Mouse (Mus musculus) CH12.LX (cell line): ENCODE data around the gene Rab17. TPM values are rescaled to one million over a fixed set of nuclear protein-coding genes. Genes with fewer than 3 reads are reported as not detected.

Experiments used
- DNase-seq: peaks from one replicate; pipeline ENCODE4 v3.0.0-alpha.2; 2013; ENCODE audit errors: extremely low read depth
- H3K27ac ChIP-seq: 2 replicates; pipeline ENCODE4 v1.5.1; 2012; ENCODE audit warnings: low read depth, mild to moderate bottlenecking, control low read depth, moderate library complexity; ENCODE audit not compliant: insufficient read depth
- H3K27me3 ChIP-seq: replicated peaks from 2 replicates; pipeline ENCODE3; 2012; ENCODE audit warnings: inconsistent platforms
- H3K36me3 ChIP-seq, 2 experiments: replicated peaks in 1 of 2; 2 replicates each; pipeline versions ENCODE3 to v1.6.1; 2012; ENCODE audit warnings: inconsistent platforms in 1 of 2, low read length in 1 of 2, mild to moderate bottlenecking in 1 of 2, mixed read lengths in 1 of 2, moderate library complexity in 1 of 2; ENCODE audit not compliant: control insufficient read depth in 1 of 2, insufficient read depth in 1 of 2
- H3K4me1 ChIP-seq, 2 experiments: 2 replicates each; pipeline ENCODE4 v1.6.1; 2012; ENCODE audit warnings: inconsistent platforms in 1 of 2, moderate library complexity in 1 of 2; ENCODE audit not compliant: insufficient read depth in 2 of 2, control insufficient read depth in 1 of 2
- H3K4me2 ChIP-seq: 2 replicates; pipeline ENCODE4 v1.6.1; 2012; ENCODE audit warnings: low read depth, mild to moderate bottlenecking, control low read depth; ENCODE audit not compliant: poor library complexity, insufficient read depth, severe bottlenecking
- H3K4me3 ChIP-seq, 3 experiments: fragments of 150-350 bp in 1 of 3; sonication (generic) in 1 of 3; replicated peaks in 1 of 3; 2 replicates each; pipeline versions ENCODE3 to v1.5.1; 2011 to 2012; ENCODE audit warnings: low read depth in 2 of 3, low read length in 2 of 3, mild to moderate bottlenecking in 2 of 3, moderate library complexity in 2 of 3, control low read depth in 1 of 3, improper control_type of control experiment in 1 of 3, inconsistent platforms in 1 of 3, mixed read lengths in 1 of 3; ENCODE audit not compliant: poor library complexity in 1 of 3
- H3K79me2 ChIP-seq: replicated peaks from 2 replicates; pipeline ENCODE4 v1.6.1; 2012; ENCODE audit warnings: mild to moderate bottlenecking, moderate library complexity; ENCODE audit not compliant: control insufficient read depth, poor library complexity, insufficient read depth, severe bottlenecking; ENCODE audit errors: extremely low read depth
- H3K9ac ChIP-seq: 2 replicates; pipeline ENCODE4 v1.6.1; 2012; ENCODE audit warnings: low read depth, mild to moderate bottlenecking, control low read depth, moderate library complexity; ENCODE audit not compliant: insufficient read depth
- H3K9me3 ChIP-seq: replicated peaks from 2 replicates; pipeline ENCODE3; 2012; ENCODE audit warnings: low read length, inconsistent platforms, mixed read lengths
- CHD1 ChIP-seq: IDR thresholded peaks from 2 replicates; pipeline ENCODE4 v1.6.1; 2012; ENCODE audit warnings: low read depth, low read length, improper control_type of control experiment, inconsistent platforms
- CHD2 ChIP-seq: IDR thresholded peaks from 2 replicates; pipeline ENCODE4 v1.6.1; 2011; ENCODE audit warnings: low read length, improper control_type of control experiment
- E2F4 ChIP-seq: IDR thresholded peaks from 2 replicates; pipeline ENCODE4 v1.6.1; 2011; ENCODE audit warnings: low read depth, low read length, improper control_type of control experiment; ENCODE audit not compliant: insufficient replicate concordance
- ELF1 ChIP-seq: IDR thresholded peaks from 2 replicates; pipeline ENCODE4 v1.6.1; 2014; ENCODE audit warnings: low read depth, mild to moderate bottlenecking, inconsistent platforms, low read length, improper control_type of control experiment
- EP300 ChIP-seq: IDR thresholded peaks from 2 replicates; pipeline ENCODE4 v1.6.1; 2011; ENCODE audit warnings: low read length, improper control_type of control experiment
- GABPA ChIP-seq: IDR thresholded peaks from 2 replicates; pipeline ENCODE4 v1.6.1; 2012; ENCODE audit warnings: low read depth, low read length, improper control_type of control experiment, inconsistent platforms; ENCODE audit not compliant: insufficient replicate concordance
- HCFC1 ChIP-seq: IDR thresholded peaks from 2 replicates; pipeline ENCODE4 v1.6.1; 2012; ENCODE audit warnings: low read depth, mild to moderate bottlenecking, inconsistent platforms, low read length, improper control_type of control experiment
- JUN ChIP-seq: IDR thresholded peaks from 2 replicates; pipeline ENCODE4 v1.6.1; 2011; ENCODE audit warnings: low read depth, mild to moderate bottlenecking, low read length, improper control_type of control experiment, moderate library complexity; ENCODE audit not compliant: insufficient read depth
- MAFK ChIP-seq: IDR thresholded peaks from 2 replicates; pipeline ENCODE4 v1.6.1; 2011; ENCODE audit warnings: low read length, improper control_type of control experiment; ENCODE audit not compliant: insufficient replicate concordance
- MAX ChIP-seq: IDR thresholded peaks from 2 replicates; pipeline ENCODE4 v1.6.1; 2011; ENCODE audit warnings: low read length, improper control_type of control experiment
- MAZ ChIP-seq: IDR thresholded peaks from 2 replicates; pipeline ENCODE4 v1.6.1; 2012; ENCODE audit warnings: low read depth, mild to moderate bottlenecking, inconsistent platforms, low read length, improper control_type of control experiment, moderate library complexity
- MEF2A ChIP-seq: IDR thresholded peaks from 2 replicates; pipeline ENCODE4 v1.6.1; 2014; ENCODE audit warnings: low read depth, mild to moderate bottlenecking, inconsistent platforms, low read length, improper control_type of control experiment, borderline replicate concordance
- MXI1 ChIP-seq: IDR thresholded peaks from 2 replicates; pipeline ENCODE4 v1.6.1; 2011; ENCODE audit warnings: mild to moderate bottlenecking, low read depth, low read length, improper control_type of control experiment
- NELFE ChIP-seq: IDR thresholded peaks from 2 replicates; pipeline ENCODE4 v1.6.1; 2011; ENCODE audit warnings: low read depth, low read length, improper control_type of control experiment
- NRF1 ChIP-seq: IDR thresholded peaks from 2 replicates; pipeline ENCODE4 v1.6.1; 2014; ENCODE audit warnings: low read depth, mild to moderate bottlenecking, inconsistent platforms, low read length, improper control_type of control experiment, moderate library complexity
- PAX5 ChIP-seq: IDR thresholded peaks from 2 replicates; pipeline ENCODE4 v1.6.1; 2012; ENCODE audit warnings: low read length, inconsistent platforms, mixed read lengths
- POLR2A ChIP-seq: IDR thresholded peaks from 2 replicates; pipeline ENCODE4 v1.6.1; 2011; ENCODE audit warnings: low read depth, mild to moderate bottlenecking, improper control_type of control experiment, low read length
- POLR2AphosphoS2 ChIP-seq: IDR thresholded peaks from 2 replicates; pipeline ENCODE4 v1.6.1; 2011; ENCODE audit warnings: low read depth, low read length, improper control_type of control experiment
- SIN3A ChIP-seq: IDR thresholded peaks from 2 replicates; pipeline ENCODE4 v1.6.1; 2012; ENCODE audit warnings: low read length, improper control_type of control experiment, inconsistent platforms
- TBP ChIP-seq: conservative IDR thresholded peaks from 2 replicates; pipeline ENCODE4 v1.6.1; 2011; ENCODE audit warnings: low read depth, low read length, improper control_type of control experiment
- TCF12 ChIP-seq: IDR thresholded peaks from 2 replicates; pipeline ENCODE4 v1.6.1; 2014; ENCODE audit warnings: low read depth, mild to moderate bottlenecking, inconsistent platforms, low read length, improper control_type of control experiment
- UBTF ChIP-seq: IDR thresholded peaks from 2 replicates; pipeline ENCODE4 v1.6.1; 2012; ENCODE audit warnings: low read depth, mild to moderate bottlenecking, inconsistent platforms, low read length, improper control_type of control experiment, moderate library complexity
- USF1 ChIP-seq: IDR thresholded peaks from 2 replicates; pipeline ENCODE4 v1.6.1; 2014; ENCODE audit warnings: low read depth, mild to moderate bottlenecking, inconsistent platforms, low read length, improper control_type of control experiment
- USF2 ChIP-seq: conservative IDR thresholded peaks from 2 replicates; pipeline ENCODE4 v1.6.1; 2011; ENCODE audit warnings: low read depth, low read length, improper control_type of control experiment
- dilution Hi-C: fragments of 300-500 bp; cut with MboI; formaldehyde crosslinking; loops from 2 replicates; pipeline ENCODE4 v1.14.3; 2020; ENCODE audit warnings: low sequenced_read_pairs; ENCODE audit not compliant: extremely low pct_unique_long_range_greater_than_20kb, extremely low pct_ligation_motif_present
- in situ Hi-C: fragments of 300-500 bp; cut with MboI; formaldehyde crosslinking; loops from 3 replicates; pipeline ENCODE4 v1.14.3; 2019; ENCODE audit warnings: low sequenced_read_pairs, low pct_ligation_motif_present, low pct_unique_long_range_greater_than_20kb, mixed read lengths
- polyA plus RNA-seq: library from polyadenylated mRNA; unstranded; fragments of >175 nt; gene quantifications from 2 replicates; pipeline ENCODE4 v1.2.1, GENCODE M21; 2012; ENCODE audit warnings: low read depth; ENCODE audit not compliant: insufficient read length
- total RNA-seq, 2 experiments: library from RNA; depleted of rRNA; stranded (reverse); fragments of 300-350 nt in 1 of 2; fragments of >200 nt in 1 of 2; gene quantifications; 2 replicates each; pipeline ENCODE4 v1.2.3; 2012 to 2014

Gene Rab17
- total and polyA plus RNA-seq, 3 experiments = 0.15 to 0.64 (median 0.59) TPM

DNA sequence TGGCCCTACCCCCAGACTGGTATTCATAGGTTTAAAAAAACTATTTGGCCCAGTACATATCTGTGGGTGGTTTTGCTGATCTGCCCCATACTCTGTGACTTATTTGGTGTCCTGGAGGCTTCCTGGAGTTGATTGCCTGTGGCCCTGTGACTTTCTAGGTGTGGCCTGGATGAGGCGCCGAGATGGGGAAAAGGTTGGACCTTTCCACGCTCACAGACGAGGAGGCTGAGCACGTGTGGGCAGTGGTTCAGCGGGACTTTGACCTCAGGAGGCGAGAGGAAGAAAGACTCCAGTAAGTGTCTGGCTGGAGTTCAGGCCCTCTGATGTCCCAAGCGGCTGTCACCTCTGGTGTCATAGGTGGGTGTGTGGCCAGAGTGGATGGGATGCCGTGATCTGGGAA lies 47.8 kb downstream of the Rab17 start:
- in situ Hi-C loops = no loop called here
- Histone ChIP-seq H3K4me1 (no peaks in the 10 kb centered on the region), H3K27ac (no peak overlapping the region), H3K4me3 (no peak overlapping the region), H3K79me2 (no peaks in the 10 kb centered on the region), H3K9me3 (peaks cover 17% of the 10 kb centered on the region)
- dilution Hi-C loops = no loop called here
- TF ChIP-seq ELF1 (no peak), UBTF (no peak), TBP (no peak), MAX (no peak), PAX5 (no peak), GABPA (no peak), MAZ (no peak), MEF2A (no peak), HCFC1 (no peak), CHD2 (no peak), CHD1 (no peak), E2F4 (no peak), MAFK (no peak), TCF12 (no peak)
- TF ChIP-seq, all 38 proteins: peak for 0
- Histone ChIP-seq H3K4me2 (no peak overlapping the region), H3K9ac (no peak overlapping the region), H3K36me3 (no peaks in the 10 kb centered on the region), H3K27me3 (peaks cover 97% of the 10 kb centered on the region)
- DNase-seq = no peak

DNA sequence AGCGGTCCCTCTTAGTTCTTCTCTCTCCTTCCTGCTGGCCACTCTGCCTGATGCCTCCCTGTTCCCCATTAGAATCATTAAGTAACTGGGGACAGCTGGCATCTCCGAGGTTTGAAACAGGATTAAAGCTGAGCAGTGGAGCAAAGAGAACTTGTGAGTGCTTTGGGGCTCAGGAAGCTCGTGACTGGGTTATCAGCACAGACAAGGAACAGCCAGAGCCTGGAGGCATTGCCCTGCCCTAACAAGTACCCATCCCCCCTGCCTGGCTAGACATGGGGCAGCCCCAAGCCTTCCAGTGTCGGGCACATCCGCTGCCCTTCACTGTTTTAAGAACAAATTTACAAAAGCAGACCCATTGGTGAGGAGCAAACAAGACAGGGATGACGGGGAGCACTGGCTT lies 52.0 kb downstream of the Rab17 start:
- H3K9ac ChIP-seq = no peak overlapping the region
- H3K4me3 ChIP-seq = no peak overlapping the region
- no peaks in the 10 kb centered on the region for H3K79me2 ChIP-seq
- H3K27me3 ChIP-seq = peaks cover 92% of the 10 kb centered on the region
- no peak overlapping the region for H3K4me2 ChIP-seq
- H3K9me3 ChIP-seq = peaks cover 17% of the 10 kb centered on the region
- dilution Hi-C loops = no loop called here
- DNase-seq = no peak
- no peak overlapping the region for H3K27ac ChIP-seq
- no peak for TF ChIP-seq USF1
- no peak for TF ChIP-seq USF2
- no peak for TF ChIP-seq JUN
- no peak for TF ChIP-seq MEF2A
- no peak for TF ChIP-seq NELFE
- no peak for TF ChIP-seq HCFC1
- no peak for TF ChIP-seq SIN3A
- no peak for TF ChIP-seq EP300
- no peak for TF ChIP-seq POLR2A
- TF ChIP-seq MXI1 = no peak
- TF ChIP-seq POLR2AphosphoS2 = no peak
- TF ChIP-seq NRF1 = no peak
- in situ Hi-C loops = no loop called here
- no peaks in the 10 kb centered on the region for H3K36me3 ChIP-seq
- H3K4me1 ChIP-seq = no peaks in the 10 kb centered on the region; a peak in 1 of 4 replicates
